Mouse (Mus musculus) hindbrain, embryonic 16.5 days (tissue): Measurements from ENCODE around the gene Tgfbi. TPM values are rescaled to one million over a fixed set of nuclear protein-coding genes. Genes with fewer than 3 reads are reported as not detected.

ENCODE experiments used
- ATAC-seq: fragments of 200-750 bp; cut with Nextera tagmentation; 2 replicates; pipeline ENCODE4 v1.8.0; 2017; ENCODE audit warnings: moderate TSS enrichment, moderate library complexity
- H3K27ac ChIP-seq: fragments of 300-500 bp; sonication (generic); 2 replicates; pipeline ENCODE4 v1.5.1; 2014; ENCODE audit warnings: low read depth, mild to moderate bottlenecking, control low read depth, low read length, moderate library complexity
- H3K27me3 ChIP-seq: fragments of 300-500 bp; sonication (generic); replicated peaks from 2 replicates; pipeline ENCODE4 v1.6.1; 2014; ENCODE audit warnings: low read length; ENCODE audit not compliant: control insufficient read depth, insufficient read depth
- H3K36me3 ChIP-seq: fragments of 300-500 bp; sonication (generic); 2 replicates; pipeline ENCODE4 v1.6.1; 2014; ENCODE audit warnings: mild to moderate bottlenecking, low read length, moderate library complexity, mixed read lengths; ENCODE audit not compliant: control insufficient read depth, insufficient read depth
- H3K4me1 ChIP-seq: fragments of 300-500 bp; sonication (generic); 2 replicates; pipeline ENCODE4 v1.6.1; 2014; ENCODE audit warnings: low read depth, low read length; ENCODE audit not compliant: control insufficient read depth, insufficient read depth
- H3K4me2 ChIP-seq: fragments of 300-500 bp; sonication (generic); 2 replicates; pipeline ENCODE4 v1.6.1; 2014; ENCODE audit warnings: mild to moderate bottlenecking, low read length, control low read depth, moderate library complexity
- H3K4me3 ChIP-seq: fragments of 300-500 bp; sonication (generic); 2 replicates; pipeline ENCODE4 v1.5.1; 2014; ENCODE audit warnings: mild to moderate bottlenecking, low read length, control low read depth, moderate library complexity
- H3K9ac ChIP-seq: fragments of 300-500 bp; sonication (generic); 2 replicates; pipeline ENCODE4 v1.6.1; 2014; ENCODE audit warnings: low read depth, mild to moderate bottlenecking, control low read depth, low read length, moderate library complexity
- H3K9me3 ChIP-seq: fragments of 300-500 bp; sonication (generic); 2 replicates; pipeline ENCODE4 v1.6.1; 2014; ENCODE audit warnings: mild to moderate bottlenecking, low read length, moderate library complexity; ENCODE audit not compliant: control insufficient read depth
- WGBS: fragments of 180-500 bp; shearing (Covaris S2); extraction: QIAGEN DNeasy Blood & Tissue Kit; methylation state at CpG from one replicate; pipeline ENCODE4 v1.1.7; 2014; 5-methylcytosine and 5-hydroxymethylcytosine counted together
- polyA plus RNA-seq: library from polyadenylated mRNA; unstranded; fragments of >200 nt; fragmentation: Nextera tagmentation; extraction: Ambion mirVana; gene quantifications from 2 replicates; pipeline ENCODE4 v1.2.1, GENCODE M21; 2015

The Tgfbi gene
- 6.3 and 7.9 TPM in 2 replicates for polyA plus RNA-seq

- ATAC-seq = peak; percentile 51
These were observed at the start of gene Tgfbi for GRCm38 (mm10) chr13:56609103-56609856. Gene Tgfbi (plus strand): TSS chr13:56609523.

GRCm38 (mm10) chr13:56559841-56560370, 49.4 kb upstream of the Tgfbi start:
- no peaks in the 10 kb centered on the region for H3K9me3 ChIP-seq
- WGBS = 88% methylated on average over 6 of the region's 6 CpGs
- no peaks in the 10 kb centered on the region for H3K4me1 ChIP-seq
- no peaks in the 10 kb centered on the region for H3K36me3 ChIP-seq
- no peaks in the 10 kb centered on the region for H3K27me3 ChIP-seq
- H3K9ac ChIP-seq = no peak overlapping the region
- H3K27ac ChIP-seq = no peak overlapping the region
- ATAC-seq = no peak
- no peak overlapping the region for H3K4me2 ChIP-seq
- H3K4me3 ChIP-seq = no peak overlapping the region

More at GRCm38 (mm10) chr13:56609103-56609856, at the start of gene Tgfbi:
- no peaks in the 10 kb centered on the region for H3K36me3 ChIP-seq
- no peaks in the 10 kb centered on the region for H3K9me3 ChIP-seq
- peak within 1 kb of the TSS; percentile 92 for H3K4me2 ChIP-seq
- peak within 1 kb of the TSS; percentile 68 for H3K9ac ChIP-seq
- peaks cover 27% of the 10 kb centered on the region for H3K27me3 ChIP-seq
- peaks cover 20% of the 10 kb centered on the region for H3K4me1 ChIP-seq
- 4% methylated on average over 29 of the region's 36 CpGs for WGBS
- peak within 1 kb of the TSS; percentile 48 for H3K4me3 ChIP-seq
- H3K27ac ChIP-seq = no peak within 1 kb of the TSS

- Histone ChIP-seq H3K4me3 (no peak overlapping the region), H3K9ac (no peak overlapping the region), H3K27me3 (no peaks in the 10 kb centered on the region), H3K4me2 (no peak overlapping the region), H3K27ac (no peak overlapping the region), H3K9me3 (no peaks in the 10 kb centered on the region), H3K36me3 (no peaks in the 10 kb centered on the region), H3K4me1 (no peaks in the 10 kb centered on the region)
- WGBS = 73% methylated on average over 8 of the region's 8 CpGs
- no peak for ATAC-seq
These were observed 48.2 kb upstream of the Tgfbi start for GRCm38 (mm10) chr13:56561129-56561528.

- Histone ChIP-seq H3K4me2 (no peak overlapping the region), H3K27ac (no peak overlapping the region), H3K9ac (no peak overlapping the region), H3K36me3 (no peaks in the 10 kb centered on the region), H3K9me3 (no peaks in the 10 kb centered on the region), H3K27me3 (no peaks in the 10 kb centered on the region), H3K4me3 (no peak overlapping the region), H3K4me1 (no peaks in the 10 kb centered on the region)
- 39% methylated on average over 6 of the region's 6 CpGs for WGBS
- ATAC-seq = no peak
These were observed 46.2 kb upstream of the Tgfbi start for GRCm38 (mm10) chr13:56563075-56563474.

- Histone ChIP-seq H3K9me3 (no peaks in the 10 kb centered on the region), H3K9ac (no peak overlapping the region), H3K27ac (no peak overlapping the region), H3K4me3 (no peak overlapping the region), H3K4me2 (no peak overlapping the region), H3K36me3 (no peaks in the 10 kb centered on the region), H3K4me1 (no peaks in the 10 kb centered on the region), H3K27me3 (no peaks in the 10 kb centered on the region)
- 45% methylated on average over 10 of the region's 10 CpGs for WGBS
- no peak for ATAC-seq
These were observed 43.0 kb upstream of the Tgfbi start for GRCm38 (mm10) chr13:56566336-56566735.

- Histone ChIP-seq H3K27ac (no peak overlapping the region), H3K4me2 (no peak overlapping the region), H3K9ac (no peak overlapping the region), H3K9me3 (no peaks in the 10 kb centered on the region), H3K4me3 (no peak overlapping the region), H3K36me3 (no peaks in the 10 kb centered on the region), H3K27me3 (no peaks in the 10 kb centered on the region), H3K4me1 (no peaks in the 10 kb centered on the region)
- 86% methylated on average over 8 of the region's 8 CpGs for WGBS
- ATAC-seq = no peak
These were observed 37.7 kb upstream of the Tgfbi start for GRCm38 (mm10) chr13:56571645-56572044.

- H3K9me3 ChIP-seq = no peaks in the 10 kb centered on the region
- WGBS = 81% methylated on average over 4 of the region's 4 CpGs
- H3K27ac ChIP-seq = no peak overlapping the region
- no peak overlapping the region for H3K4me2 ChIP-seq
- no peak overlapping the region for H3K9ac ChIP-seq
- H3K4me1 ChIP-seq = no peaks in the 10 kb centered on the region
- H3K27me3 ChIP-seq = no peaks in the 10 kb centered on the region
- ATAC-seq = no peak
- H3K4me3 ChIP-seq = no peak overlapping the region
- H3K36me3 ChIP-seq = no peaks in the 10 kb centered on the region
These were observed 34.2 kb upstream of the Tgfbi start for GRCm38 (mm10) chr13:56575074-56575473.

- no peak overlapping the region for H3K4me2 ChIP-seq
- no peaks in the 10 kb centered on the region for H3K27me3 ChIP-seq
- 64% methylated on average over 12 of the region's 12 CpGs for WGBS
- H3K9me3 ChIP-seq = no peaks in the 10 kb centered on the region
- H3K4me3 ChIP-seq = no peak overlapping the region
- H3K4me1 ChIP-seq = no peaks in the 10 kb centered on the region
- H3K36me3 ChIP-seq = no peaks in the 10 kb centered on the region
- no peak overlapping the region for H3K27ac ChIP-seq
- H3K9ac ChIP-seq = no peak overlapping the region
- no peak for ATAC-seq
These were observed 33.5 kb upstream of the Tgfbi start for GRCm38 (mm10) chr13:56575701-56576321.

GRCm38 (mm10) chr13:56578097-56578496, 31.2 kb upstream of the Tgfbi start:
- H3K9ac ChIP-seq = no peak overlapping the region
- no peak overlapping the region for H3K27ac ChIP-seq
- no peak overlapping the region for H3K4me2 ChIP-seq
- no peak for ATAC-seq
- 72% methylated on average over 5 of the region's 5 CpGs for WGBS
- H3K27me3 ChIP-seq = no peaks in the 10 kb centered on the region
- no peaks in the 10 kb centered on the region for H3K9me3 ChIP-seq
- peaks cover 8% of the 10 kb centered on the region for H3K4me1 ChIP-seq
- no peaks in the 10 kb centered on the region for H3K36me3 ChIP-seq
- no peak overlapping the region for H3K4me3 ChIP-seq
